Mouse (Mus musculus) hindbrain, embryonic 12.5 days (tissue): ENCODE measurements around the gene H1foo. TPM values are rescaled to one million over a fixed set of nuclear protein-coding genes. Genes with fewer than 3 reads are reported as not detected.

Experiments
- ATAC-seq: fragments of 200-750 bp; cut with Nextera tagmentation; 2 replicates; pipeline ENCODE4 v1.8.0; 2017; ENCODE audit warnings: moderate TSS enrichment; ENCODE audit not compliant: low FRiP score
- H3K27ac ChIP-seq: fragments of 300-500 bp; sonication (generic); 2 replicates; pipeline ENCODE4 v1.5.1; 2016; ENCODE audit warnings: mild to moderate bottlenecking
- H3K27me3 ChIP-seq: fragments of 300-500 bp; sonication (generic); 2 replicates; pipeline ENCODE4 v1.6.1; 2016; ENCODE audit warnings: mild to moderate bottlenecking
- H3K36me3 ChIP-seq: fragments of 300-500 bp; sonication (generic); 2 replicates; pipeline ENCODE4 v1.6.1; 2016; ENCODE audit warnings: mild to moderate bottlenecking
- H3K4me1 ChIP-seq: fragments of 300-500 bp; sonication (generic); 2 replicates; pipeline ENCODE4 v1.6.1; 2016
- H3K4me2 ChIP-seq: fragments of 300-500 bp; sonication (generic); replicated peaks from 2 replicates; pipeline ENCODE4 v1.6.1; 2016; ENCODE audit warnings: mild to moderate bottlenecking
- H3K4me3 ChIP-seq: fragments of 300-500 bp; sonication (generic); 2 replicates; pipeline ENCODE4 v1.5.1; 2016; ENCODE audit warnings: mild to moderate bottlenecking
- H3K9ac ChIP-seq: fragments of 300-500 bp; sonication (generic); 2 replicates; pipeline ENCODE4 v1.6.1; 2016; ENCODE audit warnings: mild to moderate bottlenecking, moderate library complexity
- H3K9me3 ChIP-seq: fragments of 300-500 bp; sonication (generic); replicated peaks from 2 replicates; pipeline ENCODE4 v1.6.1; 2016; ENCODE audit warnings: mild to moderate bottlenecking
- WGBS: fragments of 180-500 bp; shearing (Covaris S2); methylation state at CpG from one replicate; pipeline ENCODE4 v1.1.7; 2016; 5-methylcytosine and 5-hydroxymethylcytosine counted together
- polyA plus RNA-seq: library from polyadenylated mRNA; unstranded; fragments of >200 nt; fragmentation: Nextera tagmentation; extraction: Ambion mirVana; gene quantifications from 2 replicates; pipeline ENCODE4 v1.2.1, GENCODE M21; 2016

Gene H1foo
- polyA plus RNA-seq, 1 experiment from 2014 or later, result not detected

DNA sequence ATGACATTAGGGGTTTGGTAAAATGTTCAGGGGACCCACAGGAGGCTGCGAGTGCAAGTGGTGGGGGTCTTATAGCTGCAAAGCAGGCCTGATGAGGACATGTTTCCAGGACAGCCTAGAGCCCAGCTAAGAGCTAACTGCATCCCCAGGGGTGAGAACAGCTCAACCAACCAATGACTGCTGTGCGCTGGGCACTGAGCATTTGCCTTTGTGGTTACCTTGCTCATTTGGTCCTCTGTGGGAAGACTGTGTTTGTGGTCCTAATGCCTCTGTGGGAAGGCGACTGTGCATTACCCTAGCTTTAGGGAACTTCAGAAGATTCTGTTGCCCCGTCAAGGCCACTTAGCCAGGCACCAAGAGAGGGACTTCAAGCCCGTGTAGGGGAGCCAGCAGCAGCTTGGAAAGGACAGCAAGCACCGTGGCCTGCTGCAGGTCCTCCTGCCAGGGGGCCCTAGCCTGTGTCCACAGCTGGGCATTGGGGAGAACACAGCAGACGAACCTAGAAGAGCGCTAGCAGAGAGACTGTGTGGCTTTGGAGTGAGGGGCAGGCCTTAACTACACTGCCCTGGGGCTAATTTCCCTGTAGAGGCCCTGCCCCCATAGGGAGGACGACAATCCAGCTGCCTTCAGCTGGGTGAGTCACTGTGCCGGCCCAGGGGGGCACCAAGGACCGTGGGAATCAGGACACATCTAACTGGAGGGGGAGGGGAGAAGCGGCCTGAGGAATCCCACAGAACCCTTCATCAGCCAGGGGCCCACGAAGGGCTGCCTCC, 46.6 kb downstream of the H1foo start:
- H3K27me3 ChIP-seq, result peaks cover 68% of the 10 kb centered on the region
- peaks cover 48% of the 10 kb centered on the region for H3K4me1 ChIP-seq
- ATAC-seq, result no peak
- H3K9me3 ChIP-seq, result no peaks in the 10 kb centered on the region
- peak overlapping the region; percentile 4; the same call in 1 of the 2 replicates for H3K27ac ChIP-seq
- WGBS, result 26% methylated on average over 13 of the region's 13 CpGs
- 0 out of 2 replicates have a peak overlapping the region, but pooled peaks have one; percentile 36 for H3K9ac ChIP-seq
- H3K4me2 ChIP-seq, result peak overlapping the region; percentile 21
- H3K4me3 ChIP-seq, result peak overlapping the region; percentile 15
- H3K36me3 ChIP-seq, result no peaks in the 10 kb centered on the region

DNA sequence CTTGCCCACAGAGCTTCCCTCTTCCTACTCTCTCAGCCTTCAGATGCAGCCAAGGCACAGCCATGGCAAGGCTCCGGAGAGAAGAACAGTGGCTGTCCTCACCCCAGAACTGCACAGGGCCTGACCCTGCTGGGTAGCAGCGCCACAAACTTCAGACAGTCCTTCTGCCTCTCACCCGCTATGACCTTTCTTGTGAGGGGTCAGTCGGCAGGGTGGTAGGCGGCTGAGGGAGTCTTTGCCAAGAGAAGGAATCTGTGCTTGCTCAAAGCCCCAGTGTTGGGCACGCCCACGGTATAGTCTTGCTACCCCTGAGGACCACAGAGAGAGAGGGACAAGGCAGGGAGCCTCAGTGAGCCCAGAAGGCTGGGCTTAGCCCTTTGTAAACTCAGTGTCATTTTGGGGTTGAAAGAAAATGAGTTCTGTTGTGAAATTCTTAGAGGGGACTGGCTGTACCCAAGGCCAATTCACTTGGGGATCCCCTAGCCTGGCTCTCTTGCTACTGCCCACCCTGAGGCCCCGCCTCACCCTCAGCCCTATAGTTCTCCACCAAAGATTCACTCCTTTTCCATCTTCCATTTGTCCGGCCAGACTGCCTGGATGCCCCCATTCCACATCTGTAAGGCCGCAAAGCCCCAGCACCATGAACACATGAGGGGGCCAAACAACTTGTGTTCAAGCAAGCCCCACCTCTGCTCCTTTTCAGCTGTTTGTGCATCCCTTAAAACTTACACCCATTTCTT, 47.3 kb downstream of the H1foo start:
- H3K9ac ChIP-seq, result no peak overlapping the region
- no peak overlapping the region for H3K27ac ChIP-seq
- 25% methylated on average over 10 of the region's 10 CpGs for WGBS
- peak overlapping the region; percentile 15 for H3K4me3 ChIP-seq
- H3K36me3 ChIP-seq, result no peaks in the 10 kb centered on the region
- ATAC-seq, result no peak
- peaks cover 40% of the 10 kb centered on the region for H3K4me1 ChIP-seq
- H3K27me3 ChIP-seq, result peaks cover 68% of the 10 kb centered on the region
- H3K4me2 ChIP-seq, result peak overlapping the region; percentile 21; the same call in 1 of the 2 replicates
- H3K9me3 ChIP-seq, result no peaks in the 10 kb centered on the region

DNA sequence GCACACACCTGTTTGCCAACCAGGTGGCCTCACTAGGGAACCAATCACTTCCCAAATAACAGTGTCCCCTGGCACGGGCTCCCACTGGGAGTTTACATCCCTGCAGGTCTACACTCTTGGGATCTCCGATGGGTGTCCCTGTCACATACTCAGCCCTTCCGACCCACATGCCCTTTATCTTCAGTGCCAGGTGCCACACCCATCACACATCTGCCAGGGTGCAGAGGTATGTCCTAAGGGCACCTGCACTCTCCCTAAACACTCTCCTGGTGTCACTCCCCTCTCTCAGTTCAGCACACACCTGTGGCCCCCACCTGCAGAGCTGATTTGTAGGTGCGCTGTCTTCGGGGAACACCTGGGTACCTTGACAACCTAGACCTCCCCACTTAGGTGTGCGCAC, 48.2 kb downstream of the H1foo start:
- ATAC-seq, result no peak
- Histone ChIP-seq H3K4me1 (peaks cover 44% of the 10 kb centered on the region), H3K4me2 (peak overlapping the region; percentile 84)

DNA sequence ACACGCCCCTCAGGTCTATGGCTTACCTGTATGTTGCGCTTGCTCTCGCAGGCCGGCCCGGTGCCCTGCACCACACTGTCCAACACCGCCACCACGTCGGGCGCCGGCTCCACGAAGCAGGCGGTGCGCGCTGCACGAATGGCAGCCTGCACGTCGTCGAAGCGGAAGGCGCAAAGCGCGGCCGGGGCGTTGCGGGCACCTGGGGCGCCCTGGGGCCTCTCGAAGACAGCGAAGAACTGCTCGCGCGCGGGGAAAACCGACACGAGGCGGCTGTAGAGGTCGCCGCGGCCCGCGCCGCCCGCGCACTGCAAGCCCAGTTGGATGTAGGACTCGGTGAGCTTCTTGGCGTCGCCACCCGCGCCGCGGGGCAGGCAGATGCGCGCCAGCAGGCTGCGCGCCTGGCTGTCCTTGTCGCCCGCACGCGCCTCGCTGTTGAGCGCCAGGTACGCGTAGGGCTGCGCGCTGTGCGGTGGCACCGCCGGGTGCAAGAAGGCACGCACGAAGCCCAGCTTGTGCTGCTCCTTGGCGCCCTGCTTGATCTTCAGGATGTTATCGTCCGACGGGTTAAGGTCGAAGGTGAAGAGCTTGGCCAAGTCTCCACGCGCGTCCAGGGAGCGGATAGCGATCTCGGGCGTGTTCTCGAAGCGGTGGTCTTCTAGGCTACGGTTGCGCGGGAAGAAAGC, 48.9 kb downstream of the H1foo start:
- peak overlapping the region; percentile 84 for H3K4me2 ChIP-seq
- H3K27ac ChIP-seq, result peak overlapping the region; percentile 30; the same call in 1 of the 2 replicates
- H3K27me3 ChIP-seq, result peaks cover 66% of the 10 kb centered on the region
- WGBS, result 2% methylated on average over 86 of the region's 86 CpGs
- no peaks in the 10 kb centered on the region for H3K36me3 ChIP-seq
- no peak for ATAC-seq
- H3K4me3 ChIP-seq, result peak overlapping the region; percentile 53
- H3K9me3 ChIP-seq, result no peaks in the 10 kb centered on the region
- H3K9ac ChIP-seq, result peak overlapping the region; percentile 53
- H3K4me1 ChIP-seq, result peaks cover 44% of the 10 kb centered on the region

More for the DNA sequence above, 48.2 kb downstream of the H1foo start:
- 44% methylated on average over 6 of the region's 6 CpGs for WGBS
- Histone ChIP-seq H3K9ac (peak overlapping the region; percentile 53), H3K9me3 (no peaks in the 10 kb centered on the region), H3K27ac (no peak overlapping the region), H3K4me3 (peak overlapping the region; percentile 53), H3K27me3 (peaks cover 66% of the 10 kb centered on the region), H3K36me3 (no peaks in the 10 kb centered on the region)

DNA sequence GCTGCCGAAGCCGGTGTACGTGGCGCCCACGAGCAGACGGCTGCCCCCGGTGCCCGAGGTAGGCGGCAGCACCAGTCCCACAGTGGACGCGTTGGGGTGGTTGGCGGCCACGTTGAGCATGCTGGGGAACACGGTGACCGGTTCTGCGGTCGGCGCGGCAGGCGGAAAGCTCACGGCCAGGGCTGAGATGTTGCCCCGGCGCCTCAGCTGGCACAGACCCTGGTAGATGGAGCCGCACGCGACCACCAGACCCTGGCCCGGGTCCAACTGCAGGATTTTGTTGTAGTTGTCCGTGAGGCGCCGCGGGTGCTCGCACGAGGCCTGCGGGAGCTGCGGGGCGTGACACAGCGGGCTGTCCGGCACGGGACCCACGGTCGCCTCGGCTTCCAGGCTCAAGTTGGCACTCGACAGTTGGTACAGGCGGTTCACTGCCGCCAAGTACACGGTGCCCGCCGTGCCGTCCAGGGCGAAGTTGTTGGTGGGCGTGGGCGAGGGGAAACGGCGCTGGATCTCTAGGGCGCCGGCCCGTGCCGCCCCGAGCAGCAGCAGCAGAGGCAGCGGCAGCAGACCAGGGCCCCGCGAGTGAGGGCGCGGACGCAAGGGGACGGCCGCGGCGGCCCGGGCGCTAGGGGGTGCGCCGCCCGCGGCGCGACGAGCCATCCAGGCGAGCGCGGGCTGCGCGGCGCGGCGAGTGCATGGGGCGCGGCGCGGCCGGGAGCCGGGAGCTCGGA, 49.6 kb downstream of the H1foo start:
- Histone ChIP-seq H3K9ac (peak overlapping the region; percentile 53), H3K4me3 (peak overlapping the region; percentile 53), H3K36me3 (no peaks in the 10 kb centered on the region), H3K4me2 (peak overlapping the region; percentile 84), H3K27me3 (peaks cover 60% of the 10 kb centered on the region), H3K4me1 (peaks cover 41% of the 10 kb centered on the region), H3K27ac (peak overlapping the region; percentile 30; the same call in 1 of the 2 replicates), H3K9me3 (no peaks in the 10 kb centered on the region)
- ATAC-seq, result peak; percentile 12; the same call in 1 of the 2 replicates
- 1% methylated on average over 84 of the region's 93 CpGs for WGBS

DNA sequence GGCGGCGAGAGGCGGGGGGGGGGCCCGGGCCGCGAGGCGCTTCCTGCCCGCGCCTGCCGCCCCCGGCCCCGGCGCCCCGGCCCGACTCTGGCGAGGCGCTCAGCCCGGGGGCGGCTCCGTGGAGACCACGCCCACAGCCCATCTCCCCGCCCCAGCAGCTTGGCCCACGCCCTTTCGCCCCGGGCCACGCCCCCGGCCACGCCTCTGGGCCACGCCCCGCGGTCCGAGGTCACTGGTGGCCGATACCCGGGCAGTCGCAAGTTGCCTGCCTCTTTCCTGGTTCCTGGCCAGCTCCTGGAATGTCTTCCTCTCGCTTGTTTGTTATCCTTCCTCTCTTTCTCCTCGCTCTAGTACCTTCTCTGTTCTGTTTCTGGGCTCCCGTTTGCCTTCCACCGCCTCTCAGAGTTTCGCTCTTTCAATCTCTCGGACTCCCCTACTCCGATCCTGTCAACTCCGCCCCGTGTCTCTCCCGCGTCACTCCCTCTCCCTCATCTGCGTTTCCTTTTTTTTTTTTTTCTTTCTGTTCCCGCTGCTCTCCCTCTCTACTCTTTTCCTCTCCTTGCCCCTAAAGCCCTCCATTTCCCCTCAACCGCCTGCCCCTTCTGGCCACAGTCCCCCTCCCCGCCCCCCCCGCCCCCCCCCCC, 50.3 kb downstream of the H1foo start, which contains the start of gene Plxnd1:
TSS of gene Plxnd1 (minus strand) at position 129 of the 644 bp plus-strand sequence.
- under 1% methylated on average over 24 of the region's 51 CpGs for WGBS
- H3K36me3 ChIP-seq, result no peaks in the 10 kb centered on the region
- peaks cover 57% of the 10 kb centered on the region for H3K27me3 ChIP-seq
- H3K4me1 ChIP-seq, result peaks cover 39% of the 10 kb centered on the region
- H3K9me3 ChIP-seq, result no peaks in the 10 kb centered on the region
- H3K27ac ChIP-seq, result peak within 1 kb of the TSS; percentile 30; the same call in 1 of the 2 replicates
- H3K4me2 ChIP-seq, result peak within 1 kb of the TSS; percentile 84
- ATAC-seq, result peak; percentile 64
- peak within 1 kb of the TSS; percentile 53 for H3K9ac ChIP-seq
- peak within 1 kb of the TSS; percentile 53 for H3K4me3 ChIP-seq

DNA sequence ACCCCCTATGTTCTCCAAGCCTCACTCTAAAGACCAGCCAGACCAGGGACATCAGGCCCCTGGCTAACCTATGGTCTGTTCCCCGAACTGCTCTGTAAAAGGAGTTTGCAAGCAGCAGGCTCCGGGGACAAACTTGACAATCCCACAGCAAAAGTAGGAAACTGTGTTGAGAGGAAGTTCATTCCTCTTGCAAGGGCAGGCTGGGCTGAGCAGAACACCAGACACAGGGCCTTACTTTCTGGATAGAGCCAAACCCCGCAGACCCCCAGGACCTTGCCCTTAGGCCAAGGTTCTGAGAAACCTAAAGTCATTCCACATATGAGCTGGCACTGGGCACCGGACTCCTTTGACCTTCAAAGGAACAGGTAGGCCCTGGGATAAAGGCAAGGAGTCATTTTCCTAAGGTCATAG, 50.8 kb downstream of the H1foo start:
- no peak for ATAC-seq
- Histone ChIP-seq H3K4me3 (peak overlapping the region; percentile 53), H3K9me3 (no peaks in the 10 kb centered on the region), H3K27me3 (peaks cover 55% of the 10 kb centered on the region), H3K9ac (peak overlapping the region; percentile 53; the same call in 1 of the 2 replicates), H3K27ac (0 out of 2 replicates have a peak overlapping the region, but pooled peaks have one; percentile 17), H3K36me3 (no peaks in the 10 kb centered on the region), H3K4me1 (peaks cover 39% of the 10 kb centered on the region), H3K4me2 (peak overlapping the region; percentile 84)
- 54% methylated on average over 4 of the region's 4 CpGs for WGBS

DNA sequence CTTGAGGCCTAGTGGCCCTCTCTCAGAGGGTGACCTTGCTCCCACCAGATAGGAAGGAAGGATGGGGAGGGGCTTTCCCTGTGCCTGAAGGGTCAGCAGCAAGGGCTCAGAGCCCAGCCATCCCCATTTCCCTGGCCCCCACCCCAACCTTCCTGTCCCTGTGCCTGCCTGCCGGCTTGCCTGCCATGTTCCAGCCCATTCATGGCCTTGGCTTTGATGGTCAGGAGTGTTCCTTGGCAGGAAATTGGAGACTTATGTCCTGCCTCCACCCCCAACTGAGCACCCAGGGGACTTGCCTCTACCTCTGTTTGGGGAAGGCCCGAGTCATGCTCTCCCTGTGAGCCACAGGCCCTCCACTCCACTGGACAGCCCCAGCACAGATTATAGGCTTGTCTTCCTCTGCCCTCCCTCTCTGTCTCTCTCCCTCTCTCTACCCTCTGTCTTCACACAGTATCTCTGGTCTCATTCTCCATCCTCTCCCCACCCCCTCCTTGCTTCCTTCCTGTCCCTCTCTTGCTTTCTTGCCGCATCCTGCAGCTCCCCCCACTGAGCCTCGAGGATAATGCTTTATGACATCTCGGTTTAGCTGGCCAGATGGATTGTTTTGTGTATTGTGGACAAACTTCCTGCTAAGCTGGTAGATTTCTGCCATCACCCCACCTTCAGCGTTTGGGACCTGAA, 51.6 kb downstream of the H1foo start:
- Histone ChIP-seq H3K27ac (no peak overlapping the region), H3K27me3 (peaks cover 47% of the 10 kb centered on the region), H3K4me1 (peaks cover 36% of the 10 kb centered on the region), H3K9me3 (no peaks in the 10 kb centered on the region), H3K9ac (no peak overlapping the region), H3K4me2 (no peak overlapping the region), H3K36me3 (no peaks in the 10 kb centered on the region), H3K4me3 (no peak overlapping the region)
- 37% methylated on average over 6 of the region's 6 CpGs for WGBS
- no peak for ATAC-seq

DNA sequence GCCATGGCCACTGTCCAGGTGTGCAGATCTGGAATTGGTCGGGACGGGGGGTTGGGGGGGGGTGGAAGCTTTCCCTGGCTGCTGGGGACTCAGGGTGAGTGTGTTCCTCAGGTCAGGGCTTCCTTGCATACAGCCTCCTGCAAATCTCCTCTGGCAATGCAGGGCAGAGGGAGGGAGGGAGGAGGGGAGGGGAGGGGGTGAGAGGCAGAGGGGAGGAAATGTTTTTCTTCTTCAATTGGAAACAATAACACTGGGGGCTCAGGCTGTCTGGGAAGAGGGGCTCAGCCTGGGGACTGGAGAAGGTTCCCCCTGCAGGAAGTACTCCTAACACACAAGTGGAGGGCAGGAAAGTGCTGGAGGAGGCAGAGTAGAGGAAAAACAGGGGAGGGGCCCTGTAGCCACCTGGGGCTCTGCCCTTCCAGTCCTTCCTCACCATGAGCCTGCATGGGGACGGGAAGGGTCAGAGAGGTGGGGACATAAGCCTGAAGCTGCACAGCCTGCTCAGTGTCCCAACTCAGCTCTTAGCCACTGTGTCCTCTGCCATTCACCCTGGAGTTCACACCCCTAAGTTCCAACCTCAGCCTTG, 53.1 kb downstream of the H1foo start:
- no peaks in the 10 kb centered on the region for H3K9me3 ChIP-seq
- H3K9ac ChIP-seq, result no peak overlapping the region
- H3K4me2 ChIP-seq, result 0 out of 2 replicates have a peak overlapping the region, but pooled peaks have one; percentile 0
- H3K36me3 ChIP-seq, result no peaks in the 10 kb centered on the region
- H3K4me1 ChIP-seq, result peaks cover 25% of the 10 kb centered on the region
- H3K27ac ChIP-seq, result no peak overlapping the region
- peaks cover 32% of the 10 kb centered on the region for H3K27me3 ChIP-seq
- no peak overlapping the region for H3K4me3 ChIP-seq
- ATAC-seq, result no peak
- 26% methylated on average over 3 of the region's 3 CpGs for WGBS

DNA sequence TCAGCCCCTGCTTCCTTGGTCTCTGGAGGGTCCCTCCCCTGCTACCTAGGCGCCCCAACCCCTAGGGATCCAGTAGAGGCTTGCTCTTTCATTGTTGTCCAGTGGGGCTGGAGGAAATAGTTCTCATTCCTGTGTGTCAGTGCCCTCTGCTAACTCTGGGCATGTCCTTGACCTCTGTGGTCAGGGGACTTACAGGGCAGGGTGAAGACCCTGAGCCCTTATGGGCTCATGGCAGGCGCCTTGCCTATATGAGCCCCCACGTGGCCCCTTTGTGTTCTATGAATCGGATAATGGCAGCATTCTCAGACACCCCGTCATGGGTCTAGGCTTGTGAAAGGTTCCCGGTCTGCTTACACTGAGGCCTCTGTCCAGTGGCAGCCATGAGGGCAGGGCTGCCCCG, 54.0 kb downstream of the H1foo start:
- H3K4me3 ChIP-seq, result no peak overlapping the region
- no peak overlapping the region for H3K4me2 ChIP-seq
- whole genome bisulfite sequencing, result 72% methylated on average over 7 of the region's 7 CpGs
- H3K9me3 ChIP-seq, result no peaks in the 10 kb centered on the region
- H3K27ac ChIP-seq, result no peak overlapping the region
- no peak overlapping the region for H3K9ac ChIP-seq
- no peak for ATAC-seq
- H3K27me3 ChIP-seq, result peaks cover 23% of the 10 kb centered on the region
- no peaks in the 10 kb centered on the region for H3K36me3 ChIP-seq
- H3K4me1 ChIP-seq, result peaks cover 18% of the 10 kb centered on the region
